Mouse (Mus musculus) midbrain, embryonic 10.5 days (tissue): Measurements from ENCODE around the gene Tmeff1. TPM values are rescaled to one million over a fixed set of nuclear protein-coding genes. Genes with fewer than 3 reads are reported as not detected.

Experiments used
- DNase-seq: peaks from one replicate; pipeline ENCODE4 v3.0.0-alpha.2; 2017; ENCODE audit warnings: low spot score
- H3K27ac ChIP-seq: fragments of 300-500 bp; sonication (generic); replicated peaks from 2 replicates; pipeline ENCODE4 v1.5.1; 2016; ENCODE audit warnings: mild to moderate bottlenecking
- H3K27me3 ChIP-seq: fragments of 300-500 bp; sonication (generic); 2 replicates; pipeline ENCODE4 v1.6.1; 2016; ENCODE audit warnings: low read depth, mild to moderate bottlenecking; ENCODE audit not compliant: poor library complexity, severe bottlenecking
- H3K36me3 ChIP-seq: fragments of 300-500 bp; sonication (generic); 2 replicates; pipeline ENCODE4 v1.6.1; 2016; ENCODE audit warnings: mild to moderate bottlenecking, moderate library complexity
- H3K4me1 ChIP-seq: fragments of 300-500 bp; sonication (generic); 2 replicates; pipeline ENCODE4 v1.6.1; 2016
- H3K4me3 ChIP-seq: fragments of 300-500 bp; sonication (generic); 2 replicates; pipeline ENCODE4 v1.5.1; 2016; ENCODE audit warnings: mild to moderate bottlenecking, moderate library complexity
- H3K9me3 ChIP-seq: fragments of 300-500 bp; sonication (generic); replicated peaks from 2 replicates; pipeline ENCODE4 v1.6.1; 2016; ENCODE audit warnings: mild to moderate bottlenecking
- WGBS: fragments of 180-500 bp; shearing (Covaris S2); methylation state at CpG from one replicate; pipeline ENCODE4 v1.1.7; 2016; 5-methylcytosine and 5-hydroxymethylcytosine counted together
- polyA plus RNA-seq: library from polyadenylated mRNA; unstranded; fragments of >200 nt; fragmentation: Nextera tagmentation; extraction: Ambion mirVana; gene quantifications from 2 replicates; pipeline ENCODE4 v1.2.1, GENCODE M21; 2016

Gene Tmeff1
- polyA plus RNA-seq, 1 experiment from 2014 or later, result 90.3 TPM

- Histone ChIP-seq H3K36me3 (no peaks in the 10 kb centered on the region), H3K4me3 (no peak overlapping the region), H3K27ac (no peak overlapping the region), H3K9me3 (no peaks in the 10 kb centered on the region), H3K4me1 (peaks cover 33% of the 10 kb centered on the region), H3K27me3 (no peaks in the 10 kb centered on the region)
- WGBS, result 61% methylated on average over 6 of the region's 6 CpGs
- DNase-seq, result no peak
Observed at GRCm38 (mm10) chr4:48579475-48580110, 5.4 kb upstream of the Tmeff1 start.

- Histone ChIP-seq H3K36me3 (no peaks in the 10 kb centered on the region), H3K27ac (no peak overlapping the region; the same call in 1 of the 2 replicates), H3K4me1 (peaks cover 38% of the 10 kb centered on the region), H3K27me3 (no peaks in the 10 kb centered on the region), H3K9me3 (no peaks in the 10 kb centered on the region), H3K4me3 (no peak overlapping the region)
- WGBS, result 10% methylated on average over 2 of the region's 2 CpGs
- DNase-seq, result no peak
Observed at GRCm38 (mm10) chr4:48581201-48581600, 3.8 kb upstream of the Tmeff1 start.

- no peak overlapping the region for H3K27ac ChIP-seq
- H3K36me3 ChIP-seq, result no peaks in the 10 kb centered on the region
- DNase-seq, result no peak
- no peaks in the 10 kb centered on the region for H3K9me3 ChIP-seq
- H3K4me3 ChIP-seq, result no peak overlapping the region
- H3K4me1 ChIP-seq, result peaks cover 45% of the 10 kb centered on the region
- WGBS, result 80% methylated on average over 2 of the region's 3 CpGs
- no peaks in the 10 kb centered on the region for H3K27me3 ChIP-seq
Observed at GRCm38 (mm10) chr4:48581993-48582392, 3.0 kb upstream of the Tmeff1 start.

GRCm38 (mm10) chr4:48582941-48583340 lies 2.0 kb upstream of the Tmeff1 start:
- peaks cover 48% of the 10 kb centered on the region for H3K4me1 ChIP-seq
- DNase-seq, result peak; percentile 27
- H3K4me3 ChIP-seq, result no peak overlapping the region
- no peaks in the 10 kb centered on the region for H3K27me3 ChIP-seq
- peaks cover 5% of the 10 kb centered on the region for H3K36me3 ChIP-seq
- H3K27ac ChIP-seq, result no peak overlapping the region
- H3K9me3 ChIP-seq, result no peaks in the 10 kb centered on the region; the same call in 1 of the 2 replicates
- 37% methylated on average over 2 of the region's 2 CpGs for whole genome bisulfite sequencing

GRCm38 (mm10) chr4:48585241-48586098 lies 496 bp downstream of the Tmeff1 start:
- Histone ChIP-seq H3K4me1 (peaks cover 55% of the 10 kb centered on the region), H3K4me3 (peak overlapping the region; percentile 99), H3K27ac (peak overlapping the region; percentile 99), H3K9me3 (no peaks in the 10 kb centered on the region; the same call in 1 of the 2 replicates), H3K36me3 (peaks cover 29% of the 10 kb centered on the region), H3K27me3 (no peaks in the 10 kb centered on the region)
- under 1% methylated on average over 80 of the region's 92 CpGs for WGBS
- peak; percentile 75 for DNase-seq

GRCm38 (mm10) chr4:48586099-48586821 lies 1.3 kb downstream of the Tmeff1 start:
- Histone ChIP-seq H3K27me3 (no peaks in the 10 kb centered on the region), H3K4me1 (peaks cover 48% of the 10 kb centered on the region), H3K4me3 (peak overlapping the region; percentile 99), H3K36me3 (peaks cover 35% of the 10 kb centered on the region), H3K27ac (peak overlapping the region; percentile 99), H3K9me3 (no peaks in the 10 kb centered on the region; the same call in 1 of the 2 replicates)
- DNase-seq, result peak; percentile 86
- WGBS, result under 1% methylated on average over 12 of the region's 12 CpGs

- H3K4me3 ChIP-seq, result no peak overlapping the region
- H3K36me3 ChIP-seq, result peaks cover 47% of the 10 kb centered on the region
- H3K27me3 ChIP-seq, result no peaks in the 10 kb centered on the region
- no peak for DNase-seq
- H3K27ac ChIP-seq, result no peak overlapping the region
- H3K4me1 ChIP-seq, result peaks cover 40% of the 10 kb centered on the region
- no peaks in the 10 kb centered on the region; the same call in 1 of the 2 replicates for H3K9me3 ChIP-seq
- 95% methylated on average over 2 of the region's 2 CpGs for WGBS
Observed at GRCm38 (mm10) chr4:48587526-48587925, 2.6 kb downstream of the Tmeff1 start.

- Histone ChIP-seq H3K4me3 (0 out of 2 replicates have a peak overlapping the region, but pooled peaks have one; percentile 1), H3K27me3 (no peaks in the 10 kb centered on the region), H3K4me1 (peaks cover 32% of the 10 kb centered on the region), H3K9me3 (no peaks in the 10 kb centered on the region; the same call in 1 of the 2 replicates), H3K27ac (no peak overlapping the region), H3K36me3 (peaks cover 55% of the 10 kb centered on the region)
- 76% methylated on average over 9 of the region's 9 CpGs for WGBS
- no peak for DNase-seq
Observed at GRCm38 (mm10) chr4:48588576-48588975, 3.6 kb downstream of the Tmeff1 start.

- no peaks in the 10 kb centered on the region for H3K27me3 ChIP-seq
- H3K4me1 ChIP-seq, result peaks cover 19% of the 10 kb centered on the region
- H3K4me3 ChIP-seq, result no peak overlapping the region
- 92% methylated on average over 7 of the region's 7 CpGs for WGBS
- H3K36me3 ChIP-seq, result peaks cover 67% of the 10 kb centered on the region
- DNase-seq, result no peak
- no peak overlapping the region for H3K27ac ChIP-seq
- no peaks in the 10 kb centered on the region; the same call in none of the 2 replicates for H3K9me3 ChIP-seq
Observed at GRCm38 (mm10) chr4:48590862-48591261, 5.9 kb downstream of the Tmeff1 start.

- Histone ChIP-seq H3K27me3 (no peaks in the 10 kb centered on the region), H3K27ac (no peak overlapping the region), H3K4me1 (peaks cover 14% of the 10 kb centered on the region), H3K9me3 (no peaks in the 10 kb centered on the region; the same call in none of the 2 replicates), H3K4me3 (no peak overlapping the region), H3K36me3 (peaks cover 72% of the 10 kb centered on the region)
- WGBS, result 91% methylated on average over 3 of the region's 3 CpGs
- DNase-seq, result no peak
Observed at GRCm38 (mm10) chr4:48591390-48591789, 6.4 kb downstream of the Tmeff1 start.

GRCm38 (mm10) chr4:48592328-48592727 lies 7.4 kb downstream of the Tmeff1 start:
- peaks cover 5% of the 10 kb centered on the region for H3K9me3 ChIP-seq
- peaks cover 77% of the 10 kb centered on the region for H3K36me3 ChIP-seq

GRCm38 (mm10) chr4:48592844-48593243 lies 7.9 kb downstream of the Tmeff1 start:
- Histone ChIP-seq H3K4me1 (peaks cover 11% of the 10 kb centered on the region), H3K27me3 (no peaks in the 10 kb centered on the region), H3K4me3 (no peak overlapping the region), H3K36me3 (peaks cover 73% of the 10 kb centered on the region), H3K9me3 (peaks cover 5% of the 10 kb centered on the region), H3K27ac (no peak overlapping the region)
- 96% methylated on average over 7 of the region's 7 CpGs for WGBS
- no peak for DNase-seq

More at GRCm38 (mm10) chr4:48592328-48592727, 7.4 kb downstream of the Tmeff1 start:
- Histone ChIP-seq H3K27ac (no peak overlapping the region), H3K4me3 (no peak overlapping the region), H3K27me3 (no peaks in the 10 kb centered on the region), H3K4me1 (peaks cover 7% of the 10 kb centered on the region; the same call in 1 of the 2 replicates)
- DNase-seq, result no peak
- WGBS, result 90% methylated on average over 5 of the region's 5 CpGs
